Mouse (Mus musculus) cerebellum, adult 2 months (tissue): ENCODE measurements around the gene Cct2.

Experiments used
- CTCF ChIP-seq: fragments of 200-500 bp; IDR thresholded peaks from 2 replicates; pipeline ENCODE4 v1.5.1; 2011; ENCODE audit warnings: low read depth, mild to moderate bottlenecking, control low read depth, low read length, moderate library complexity, borderline replicate concordance; ENCODE audit not compliant: insufficient read depth
- POLR2A ChIP-seq: fragments of 200-500 bp; IDR thresholded peaks from 2 replicates; pipeline ENCODE4 v1.6.1; 2011; ENCODE audit warnings: low read length, control low read depth, borderline replicate concordance; ENCODE audit not compliant: insufficient read depth

GRCm38 (mm10) chr10:117112545-117112944, 48.9 kb upstream of the Cct2 start:
- no peak for TF ChIP-seq CTCF
- TF ChIP-seq POLR2A, result no peak
